Mouse (Mus musculus): ENCODE data around the gene 4933430I17Rik. TPM values are rescaled to one million over a fixed set of nuclear protein-coding genes. Genes with fewer than 3 reads are reported as not detected.

Gene 4933430I17Rik
- polyA plus RNA-seq, 1 experiment from 2014 or later, result 1.4 TPM

- H3K4me3 ChIP-seq (replicated peaks), result no peak overlapping the region
- H3K9ac ChIP-seq, result no peak overlapping the region
- no peak overlapping the region for H3K4me2 ChIP-seq
- 93% methylated on average over 11 of the region's 11 CpGs for WGBS
- H3K36me3 ChIP-seq (replicated peaks), result peaks cover 66% of the 10 kb centered on the region
- no peaks in the 10 kb centered on the region for H3K4me1 ChIP-seq
- no peaks in the 10 kb centered on the region for H3K9me3 ChIP-seq
- ATAC-seq (ENCODE audit: low FRiP score), result no peak
- no peak overlapping the region for H3K27ac ChIP-seq
- H3K27me3 ChIP-seq, result no peaks in the 10 kb centered on the region
Observed at GRCm38 (mm10) chr4:62509946-62510345, 15.2 kb upstream of the 4933430I17Rik start.

- Histone ChIP-seq H3K4me1 (peaks cover 16% of the 10 kb centered on the region), H3K4me2 (no peak overlapping the region), H3K4me3 (replicated peaks) (no peak overlapping the region), H3K36me3 (replicated peaks) (peaks cover 48% of the 10 kb centered on the region), H3K9ac (no peak overlapping the region), H3K9me3 (no peaks in the 10 kb centered on the region), H3K27ac (no peak overlapping the region), H3K27me3 (no peaks in the 10 kb centered on the region)
- no peak for ATAC-seq (ENCODE audit: low FRiP score)
- WGBS, result 54% methylated on average over 11 of the region's 11 CpGs
Observed at GRCm38 (mm10) chr4:62513998-62514506, 11.1 kb upstream of the 4933430I17Rik start.

DNA sequence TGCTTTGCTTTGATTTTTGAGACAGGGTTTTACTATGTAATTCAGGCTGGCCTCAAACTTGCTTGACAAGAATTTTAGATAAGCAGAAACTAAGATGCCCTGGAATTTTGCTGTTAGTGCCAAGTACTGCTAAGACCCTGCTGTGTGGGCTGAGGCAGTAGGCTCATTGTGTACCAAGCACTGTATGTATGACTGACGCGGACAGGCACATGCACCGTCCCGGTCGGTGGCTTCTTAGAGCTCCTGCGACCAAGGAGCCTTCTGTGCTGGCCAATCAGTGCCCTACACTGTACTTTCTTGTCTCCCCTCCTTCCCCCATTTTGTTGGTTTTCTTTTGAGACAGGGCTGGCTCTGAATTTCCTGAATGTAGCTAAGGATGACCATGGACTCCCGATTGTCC, 10.2 kb upstream of the 4933430I17Rik start:
- peaks cover 38% of the 10 kb centered on the region for H3K36me3 ChIP-seq (replicated peaks)
- no peak overlapping the region for H3K9ac ChIP-seq
- H3K27me3 ChIP-seq, result no peaks in the 10 kb centered on the region
- no peak overlapping the region for H3K4me3 ChIP-seq (replicated peaks)
- ATAC-seq (ENCODE audit: low FRiP score), result no peak
- no peaks in the 10 kb centered on the region for H3K9me3 ChIP-seq
- no peak overlapping the region for H3K4me2 ChIP-seq
- 89% methylated on average over 7 of the region's 7 CpGs for WGBS
- H3K4me1 ChIP-seq, result peaks cover 20% of the 10 kb centered on the region
- no peak overlapping the region for H3K27ac ChIP-seq

- Histone ChIP-seq H3K4me2 (no peak overlapping the region), H3K27me3 (no peaks in the 10 kb centered on the region), H3K9me3 (no peaks in the 10 kb centered on the region), H3K27ac (no peak overlapping the region), H3K36me3 (replicated peaks) (peaks cover 33% of the 10 kb centered on the region), H3K9ac (no peak overlapping the region), H3K4me3 (replicated peaks) (no peak overlapping the region), H3K4me1 (peaks cover 25% of the 10 kb centered on the region)
- ATAC-seq (ENCODE audit: low FRiP score), result no peak
- WGBS, result 91% methylated on average over 3 of the region's 3 CpGs
Observed at GRCm38 (mm10) chr4:62515490-62515889, 9.7 kb upstream of the 4933430I17Rik start.

- Histone ChIP-seq H3K9ac (no peak overlapping the region), H3K4me2 (no peak overlapping the region), H3K36me3 (replicated peaks) (peaks cover 27% of the 10 kb centered on the region), H3K4me1 (peaks cover 26% of the 10 kb centered on the region), H3K27me3 (no peaks in the 10 kb centered on the region), H3K4me3 (replicated peaks) (no peak overlapping the region), H3K9me3 (no peaks in the 10 kb centered on the region), H3K27ac (no peak overlapping the region)
- 50% methylated on average over 2 of the region's 2 CpGs for WGBS
- no peak for ATAC-seq (ENCODE audit: low FRiP score)
Observed at GRCm38 (mm10) chr4:62516079-62516478, 9.1 kb upstream of the 4933430I17Rik start.

DNA sequence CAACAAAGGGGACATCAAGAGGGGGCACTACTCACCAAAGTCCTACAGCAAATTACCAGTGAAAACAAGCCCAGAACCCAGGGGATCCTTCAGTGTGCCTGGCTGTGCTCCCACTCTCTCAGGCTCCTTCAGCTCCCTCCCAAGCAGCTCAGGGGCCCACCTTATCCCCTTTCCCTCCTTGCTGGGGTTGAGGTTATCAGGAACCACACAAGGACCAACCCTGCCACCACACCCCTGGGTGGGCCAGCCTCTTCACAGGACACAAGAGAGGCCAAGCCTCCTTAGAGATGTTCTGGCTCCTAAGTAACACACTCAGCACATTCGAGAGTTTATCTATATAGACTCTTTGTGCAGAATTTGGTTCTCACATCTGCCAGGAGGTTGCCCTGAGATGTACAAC, 8.6 kb upstream of the 4933430I17Rik start:
- no peaks in the 10 kb centered on the region for H3K27me3 ChIP-seq
- WGBS, result 89% methylated on average over 1 of the region's 1 CpGs
- no peak overlapping the region for H3K9ac ChIP-seq
- no peak overlapping the region for H3K4me3 ChIP-seq (replicated peaks)
- H3K4me1 ChIP-seq, result peaks cover 26% of the 10 kb centered on the region
- no peak overlapping the region for H3K4me2 ChIP-seq
- no peak overlapping the region for H3K27ac ChIP-seq
- no peak for ATAC-seq (ENCODE audit: low FRiP score)
- peaks cover 22% of the 10 kb centered on the region for H3K36me3 ChIP-seq (replicated peaks)
- H3K9me3 ChIP-seq, result no peaks in the 10 kb centered on the region

GRCm38 (mm10) chr4:62517046-62517445, 8.1 kb upstream of the 4933430I17Rik start:
- WGBS, result 87% methylated on average over 8 of the region's 8 CpGs
- no peak overlapping the region for H3K27ac ChIP-seq
- no peak overlapping the region for H3K4me2 ChIP-seq

GRCm38 (mm10) chr4:62517538-62518415, 7.4 kb upstream of the 4933430I17Rik start:
- Histone ChIP-seq H3K9ac (no peak overlapping the region), H3K27ac (no peak overlapping the region), H3K4me1 (peaks cover 26% of the 10 kb centered on the region), H3K36me3 (replicated peaks) (peaks cover 16% of the 10 kb centered on the region), H3K9me3 (no peaks in the 10 kb centered on the region), H3K4me2 (peak overlapping the region; percentile 75; the same call in 1 of the 2 replicates), H3K27me3 (no peaks in the 10 kb centered on the region), H3K4me3 (replicated peaks) (no peak overlapping the region)
- WGBS, result 84% methylated on average over 10 of the region's 10 CpGs
- no peak for ATAC-seq (ENCODE audit: low FRiP score)

More at GRCm38 (mm10) chr4:62517046-62517445, 8.1 kb upstream of the 4933430I17Rik start:
- H3K36me3 ChIP-seq (replicated peaks), result peaks cover 18% of the 10 kb centered on the region
- no peak overlapping the region for H3K9ac ChIP-seq
- peaks cover 26% of the 10 kb centered on the region for H3K4me1 ChIP-seq
- H3K4me3 ChIP-seq (replicated peaks), result no peak overlapping the region
- H3K27me3 ChIP-seq, result no peaks in the 10 kb centered on the region
- no peak for ATAC-seq (ENCODE audit: low FRiP score)
- H3K9me3 ChIP-seq, result no peaks in the 10 kb centered on the region

DNA sequence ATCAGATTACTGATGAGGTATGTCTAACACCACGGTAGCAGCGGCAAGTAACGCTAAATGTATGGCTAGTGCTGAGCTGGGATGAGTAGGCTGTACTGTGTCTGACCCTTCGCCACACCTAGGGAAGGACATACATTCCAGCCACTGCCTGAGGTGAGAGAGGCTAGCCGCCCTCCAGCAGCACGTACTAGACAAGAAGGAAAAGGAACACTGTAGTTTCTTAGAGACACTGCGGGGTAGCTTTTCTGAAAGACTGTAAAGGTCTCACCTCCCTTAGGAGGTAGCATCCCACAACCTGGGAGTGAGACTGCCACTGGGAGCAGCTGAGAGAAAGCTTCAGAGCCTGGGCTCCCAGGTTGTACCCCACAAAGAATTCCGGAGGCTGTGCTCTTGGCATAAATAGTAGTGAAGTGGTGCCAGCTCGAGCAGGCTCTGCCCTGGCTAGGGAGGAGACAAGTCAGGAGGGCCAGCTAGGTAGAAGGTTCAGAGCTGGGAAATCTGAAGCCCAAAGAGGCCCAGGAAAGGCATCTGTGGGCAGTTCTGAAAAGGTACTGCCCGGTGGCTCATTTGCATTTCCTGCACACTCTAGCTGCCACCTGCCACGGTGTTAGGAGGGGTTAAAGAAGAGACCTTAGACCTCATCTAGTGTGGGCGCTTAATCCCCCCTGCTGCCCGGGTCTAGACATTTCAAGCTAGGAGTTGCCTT, 6.6 kb upstream of the 4933430I17Rik start:
- no peak for ATAC-seq (ENCODE audit: low FRiP score)
- peak overlapping the region; percentile 75 for H3K9ac ChIP-seq
- 52% methylated on average over 13 of the region's 13 CpGs for WGBS
- H3K4me1 ChIP-seq, result peaks cover 27% of the 10 kb centered on the region
- no peaks in the 10 kb centered on the region for H3K9me3 ChIP-seq
- no peak overlapping the region for H3K27ac ChIP-seq
- H3K27me3 ChIP-seq, result no peaks in the 10 kb centered on the region
- H3K4me3 ChIP-seq (replicated peaks), result peak overlapping the region; percentile 76
- peak overlapping the region; percentile 75 for H3K4me2 ChIP-seq
- H3K36me3 ChIP-seq (replicated peaks), result peaks cover 17% of the 10 kb centered on the region

DNA sequence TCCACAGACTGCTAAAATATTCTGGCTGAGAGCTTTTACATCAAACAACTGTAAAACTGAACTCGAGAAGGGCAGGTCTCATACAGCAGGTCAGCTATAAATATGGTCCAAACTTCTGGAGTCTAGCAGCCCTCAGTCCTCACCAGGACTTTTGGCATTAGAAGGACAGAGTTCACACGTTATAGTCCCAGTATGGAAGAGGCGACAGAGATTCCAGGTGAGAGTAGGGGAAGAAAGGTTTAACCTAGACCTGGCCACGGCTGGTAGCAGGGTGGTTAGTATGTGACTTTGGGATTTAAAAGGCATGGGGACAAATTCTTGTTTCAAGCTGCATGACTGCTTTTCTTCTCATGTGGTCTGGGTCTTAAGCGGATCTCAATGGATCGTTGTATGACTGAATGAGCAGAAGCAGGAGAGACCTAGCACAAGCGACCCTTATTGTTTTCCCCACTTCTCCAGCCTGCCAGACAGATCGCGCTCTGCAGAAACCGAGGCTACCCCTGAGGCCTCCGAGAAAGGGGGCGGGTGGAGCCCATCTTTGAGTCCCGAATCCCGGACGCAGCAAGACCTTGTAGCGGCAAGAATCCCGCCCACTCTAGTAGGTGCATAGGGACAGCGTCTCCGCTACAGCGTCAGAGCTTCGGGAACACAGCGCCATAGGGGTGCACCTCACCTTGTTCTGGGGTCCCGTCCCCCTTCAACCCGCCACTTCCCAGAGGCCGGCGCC, 5.9 kb upstream of the 4933430I17Rik start:
- H3K4me1 ChIP-seq, result peaks cover 34% of the 10 kb centered on the region
- peaks cover 14% of the 10 kb centered on the region for H3K36me3 ChIP-seq (replicated peaks)
- no peaks in the 10 kb centered on the region for H3K9me3 ChIP-seq
- no peaks in the 10 kb centered on the region for H3K27me3 ChIP-seq
- 3% methylated on average over 26 of the region's 26 CpGs for WGBS
- peak overlapping the region; percentile 75 for H3K9ac ChIP-seq
- peak overlapping the region; percentile 76 for H3K4me3 ChIP-seq (replicated peaks)
- H3K4me2 ChIP-seq, result peak overlapping the region; percentile 75
- peak; percentile 80 for ATAC-seq (ENCODE audit: low FRiP score)
- peak overlapping the region; percentile 79 for H3K27ac ChIP-seq

- Histone ChIP-seq H3K36me3 (replicated peaks) (peaks cover 14% of the 10 kb centered on the region), H3K27me3 (no peaks in the 10 kb centered on the region), H3K4me1 (peaks cover 38% of the 10 kb centered on the region), H3K27ac (peak within 1 kb of the TSS; percentile 79), H3K4me2 (peak within 1 kb of the TSS; percentile 75), H3K9me3 (no peaks in the 10 kb centered on the region), H3K4me3 (replicated peaks) (peak within 1 kb of the TSS; percentile 76), H3K9ac (peak within 1 kb of the TSS; percentile 75)
- ATAC-seq (ENCODE audit: low FRiP score), result peak; percentile 93
- 1% methylated on average over 37 of the region's 37 CpGs for WGBS
Observed at GRCm38 (mm10) chr4:62519849-62520233, 5.3 kb upstream of the 4933430I17Rik start, which contains the start of gene Alad. Gene Alad (minus strand): TSS chr4:62519918.

- H3K4me1 ChIP-seq, result peaks cover 37% of the 10 kb centered on the region
- no peak overlapping the region for H3K4me3 ChIP-seq (replicated peaks)
- peaks cover 14% of the 10 kb centered on the region for H3K36me3 ChIP-seq (replicated peaks)
- no peak for ATAC-seq (ENCODE audit: low FRiP score)
- no peak overlapping the region for H3K4me2 ChIP-seq
- H3K27me3 ChIP-seq, result no peaks in the 10 kb centered on the region
- WGBS, result 91% methylated on average over 2 of the region's 2 CpGs
- no peaks in the 10 kb centered on the region for H3K9me3 ChIP-seq
- H3K9ac ChIP-seq, result no peak overlapping the region
- no peak overlapping the region for H3K27ac ChIP-seq
Observed at GRCm38 (mm10) chr4:62520892-62521400, 4.2 kb upstream of the 4933430I17Rik start.
